Mouse (Mus musculus) megakaryocyte, adult 5-6 weeks (primary cell): ENCODE measurements at regions not wholly inside any gene's neighbourhood (a gene's known extent, or its start where the extent isn't known, plus 50 kb on each side); places are given as distances from the start of the nearest gene placed in this dataset.
"Not testable (repeated sequence)": the region's sequence is repeated elsewhere in the genome, so short reads cannot be mapped to it uniquely, and the experiment has no call there.

Experiments used
- ATAC-seq: 2 replicates; pipeline ENCODE4 v1.8.0; 2016; ENCODE audit warnings: mild to moderate bottlenecking, inconsistent platforms; ENCODE audit not compliant: poor library complexity, severe bottlenecking

- 0 out of 2 replicates have a peak, but pooled peaks have one; percentile 60 for ATAC-seq
These were observed 304.3 kb upstream of the Chordc1 start for GRCm38 (mm10) chr9:17987606-17988005.

GRCm38 (mm10) chr9:18002557-18002956 is 289.4 kb upstream of the Chordc1 start:
- no peak for ATAC-seq

- ATAC-seq: no peak
These were observed 250.6 kb upstream of the Chordc1 start for GRCm38 (mm10) chr9:18041346-18041745.

- ATAC-seq: not testable (repeated sequence)
These were observed 249.3 kb upstream of the Chordc1 start for GRCm38 (mm10) chr9:18042636-18043035.

- no peak for ATAC-seq
These were observed 215.0 kb upstream of the Chordc1 start for GRCm38 (mm10) chr9:18076942-18077341.

GRCm38 (mm10) chr9:18078446-18078845 is 213.5 kb upstream of the Chordc1 start:
- ATAC-seq: not testable (repeated sequence)

- ATAC-seq: not testable (repeated sequence)
These were observed 212.8 kb upstream of the Chordc1 start for GRCm38 (mm10) chr9:18079120-18079519.
